Comparison of ENCODE assay signal across 25 mouse cellular contexts in genomic region chrX:164764919-164765318, GRCm38 (mm10).
"Had no signal": no experiment of that assay in that cellular context is flagged by ENCODE, and none has a peak within 500 bp of the region (broad histone marks: within the 10 kb centered on the region; RNA-seq: fewer than 3 reads in every experiment).

No protein-coding gene starts in this region.

- H3K9ac ChIP-seq: heart, embryonic 13.5 days; heart, embryonic 15.5 days; hindbrain, embryonic 14.5 days; kidney, embryonic 15.5 days; limb, embryonic 12.5 days; liver, embryonic 13.5 days; liver, embryonic 15.5 days; liver, postnatal 0 days had no signal

- H3K4me1 ChIP-seq: heart, embryonic 13.5 days; heart, embryonic 15.5 days; kidney, embryonic 15.5 days; limb, embryonic 10.5 days; limb, embryonic 12.5 days; liver, embryonic 13.5 days; liver, embryonic 15.5 days had no signal

- H3K27ac ChIP-seq: heart, adult 2 months; heart, embryonic 13.5 days; heart, embryonic 15.5 days; hindbrain, embryonic 14.5 days; kidney, embryonic 15.5 days; kidney, postnatal 0 days; limb, embryonic 10.5 days; limb, embryonic 12.5 days; liver, embryonic 13.5 days; liver, embryonic 15.5 days had no signal

- H3K9me3 ChIP-seq: heart, embryonic 13.5 days; heart, embryonic 15.5 days; kidney, embryonic 15.5 days; limb, embryonic 10.5 days; limb, embryonic 12.5 days; liver, embryonic 13.5 days; liver, embryonic 15.5 days had no signal

- ATAC-seq: intestine, embryonic 16.5 days; liver, postnatal 0 days had no signal

- H3K27me3 ChIP-seq: heart, embryonic 13.5 days; heart, embryonic 15.5 days; liver, embryonic 13.5 days; liver, embryonic 15.5 days had no signal

- H3K4me2 ChIP-seq: heart, embryonic 11.5 days; heart, embryonic 13.5 days; heart, embryonic 15.5 days; hindbrain, embryonic 14.5 days; kidney, embryonic 15.5 days; limb, embryonic 12.5 days; liver, embryonic 11.5 days; liver, embryonic 13.5 days; liver, embryonic 15.5 days had no signal

- H3K36me3 ChIP-seq: heart, embryonic 13.5 days; heart, embryonic 15.5 days; kidney, embryonic 15.5 days; limb, embryonic 10.5 days; limb, embryonic 12.5 days; liver, embryonic 13.5 days; liver, embryonic 15.5 days had no signal

- H3K4me3 ChIP-seq: heart, adult 2 months; heart, embryonic 13.5 days; heart, embryonic 15.5 days; kidney, embryonic 15.5 days; limb, embryonic 10.5 days; limb, embryonic 12.5 days; liver, embryonic 13.5 days; liver, embryonic 15.5 days had no signal

- DNase-seq: gastrocnemius, postnatal 14 days; gastrocnemius, postnatal 36 days; heart, adult 11 months; heart, adult 2 months; heart, postnatal 14 days; heart, postnatal 36 days; kidney, adult 11 months; kidney, postnatal 14 days; kidney, postnatal 36 days; layer of hippocampus, adult 9-11 months; layer of hippocampus, postnatal 36 days; liver; liver, embryonic 13.5 days; liver, postnatal 0 days had no signal
